Mouse (Mus musculus) erythroblast, embryonic 14.5 days (primary cell): ENCODE data around the gene S1pr5. TPM values are rescaled to one million over a fixed set of nuclear protein-coding genes. Genes with fewer than 3 reads are reported as not detected.
"Not testable (repeated sequence)": the region's sequence is repeated elsewhere in the genome, so short reads cannot be mapped to it uniquely, and the experiment has no call there.

Experiments
- H3K27me3 ChIP-seq: 2 replicates; pipeline ENCODE4 v1.6.1; 2012; ENCODE audit warnings: inconsistent platforms; ENCODE audit not compliant: control insufficient read depth
- H3K36me3 ChIP-seq: 2 replicates; pipeline ENCODE4 v1.6.1; 2012; ENCODE audit warnings: mild to moderate bottlenecking, inconsistent platforms; ENCODE audit not compliant: control insufficient read depth
- H3K4me1 ChIP-seq: 2 replicates; pipeline ENCODE4 v1.6.1; 2012; ENCODE audit warnings: inconsistent platforms; ENCODE audit not compliant: control insufficient read depth
- H3K4me3 ChIP-seq: replicated peaks from 2 replicates; pipeline ENCODE3; 2012; ENCODE audit warnings: moderate library complexity, mild to moderate bottlenecking, inconsistent platforms
- H3K9me3 ChIP-seq: 2 replicates; pipeline ENCODE4 v1.6.1; 2012; ENCODE audit warnings: low read length, inconsistent platforms, mixed read lengths; ENCODE audit not compliant: control insufficient read depth
- GATA1 ChIP-seq: IDR thresholded peaks from 2 replicates; pipeline ENCODE4 v1.6.1; 2012; ENCODE audit warnings: low read length, inconsistent platforms, mixed read lengths
- TAL1 ChIP-seq: IDR thresholded peaks from 3 replicates; pipeline ENCODE4 v1.6.1; 2012; ENCODE audit warnings: low read length, inconsistent platforms, mixed read lengths
- polyA plus RNA-seq: library from polyadenylated mRNA; stranded (reverse); fragments of >175 nt; gene quantifications from 2 replicates; pipeline ENCODE4 v1.2.3, GENCODE M21; 2012

S1pr5 gene
- polyA plus RNA-seq, 1 experiment: not detected

DNA sequence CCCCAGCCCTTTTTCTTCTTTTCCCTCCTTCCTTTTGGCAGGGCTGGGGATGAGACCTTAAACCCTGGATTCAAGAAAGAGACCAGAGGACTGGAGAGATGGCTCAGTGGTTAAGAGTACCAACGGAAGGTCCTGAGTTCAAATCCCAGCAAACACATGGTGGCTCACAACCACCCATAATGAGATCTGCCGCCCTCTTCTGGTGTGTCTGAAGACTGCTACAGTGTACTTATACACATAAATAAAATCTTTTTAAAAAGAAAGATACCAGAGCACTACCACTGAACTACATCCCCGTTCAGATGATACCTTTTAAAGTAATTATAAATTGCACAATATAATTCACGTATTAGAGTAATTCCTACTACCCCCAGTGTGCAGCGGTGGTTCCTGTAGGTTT, 15.4 kb downstream of the S1pr5 start:
- no peaks in the 10 kb centered on the region for H3K9me3 ChIP-seq
- H3K36me3 ChIP-seq: peaks cover 88% of the 10 kb centered on the region
- TF ChIP-seq TAL1 (no peak), GATA1 (no peak)
- peaks cover 40% of the 10 kb centered on the region for H3K4me1 ChIP-seq
- H3K27me3 ChIP-seq: no peaks in the 10 kb centered on the region
- H3K4me3 ChIP-seq: no peak overlapping the region

DNA sequence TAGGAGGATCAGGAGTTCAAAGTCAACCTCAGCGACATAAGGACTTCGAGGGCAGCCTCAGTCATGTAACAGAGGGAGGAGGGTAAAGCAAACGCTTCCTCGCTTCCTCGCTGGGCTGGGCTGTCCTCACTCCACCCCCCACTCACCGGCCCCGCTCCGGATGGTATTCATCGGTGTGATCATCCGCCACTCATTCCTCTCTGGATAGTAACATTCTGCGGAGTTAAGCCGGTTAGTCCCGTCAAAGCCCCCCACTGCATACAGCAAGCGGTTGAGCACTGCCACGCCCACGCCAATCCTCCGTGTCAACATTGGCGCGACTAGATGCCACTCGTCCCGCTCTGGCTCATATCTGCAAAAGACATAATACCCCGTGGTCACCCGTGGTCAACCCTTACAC, 16.7 kb downstream of the S1pr5 start:
- H3K27me3 ChIP-seq: no peaks in the 10 kb centered on the region
- peaks cover 79% of the 10 kb centered on the region for H3K36me3 ChIP-seq
- TF ChIP-seq GATA1 (no peak), TAL1 (no peak)
- H3K4me3 ChIP-seq: no peak overlapping the region
- H3K4me1 ChIP-seq: peaks cover 38% of the 10 kb centered on the region
- no peaks in the 10 kb centered on the region for H3K9me3 ChIP-seq

DNA sequence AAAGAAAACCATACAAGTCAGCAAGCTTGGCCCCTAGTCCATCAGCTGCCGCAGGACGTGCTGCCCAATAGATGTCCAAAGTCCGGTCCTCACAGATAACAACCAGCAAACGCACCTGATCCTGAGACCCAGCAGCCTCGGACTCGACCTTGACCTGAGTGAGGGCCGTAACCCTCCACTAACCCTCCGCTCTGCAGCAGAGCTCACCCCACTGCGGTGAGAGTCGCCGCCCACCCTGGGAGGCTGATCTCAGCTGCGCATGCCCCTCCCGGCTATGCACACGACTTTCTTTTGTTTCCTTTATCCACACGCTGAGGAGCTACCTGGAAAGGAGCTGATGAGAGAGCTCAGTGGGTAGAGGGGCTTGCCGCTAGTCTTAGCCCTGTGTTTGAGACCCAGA, 20.9 kb downstream of the S1pr5 start:
- peak overlapping the region; percentile 43 for H3K4me3 ChIP-seq
- peaks cover 37% of the 10 kb centered on the region for H3K36me3 ChIP-seq
- TF ChIP-seq GATA1: no peak
- no peak for TF ChIP-seq TAL1
- no peaks in the 10 kb centered on the region for H3K27me3 ChIP-seq
- H3K4me1 ChIP-seq: peaks cover 39% of the 10 kb centered on the region
- H3K9me3 ChIP-seq: peaks cover 10% of the 10 kb centered on the region

DNA sequence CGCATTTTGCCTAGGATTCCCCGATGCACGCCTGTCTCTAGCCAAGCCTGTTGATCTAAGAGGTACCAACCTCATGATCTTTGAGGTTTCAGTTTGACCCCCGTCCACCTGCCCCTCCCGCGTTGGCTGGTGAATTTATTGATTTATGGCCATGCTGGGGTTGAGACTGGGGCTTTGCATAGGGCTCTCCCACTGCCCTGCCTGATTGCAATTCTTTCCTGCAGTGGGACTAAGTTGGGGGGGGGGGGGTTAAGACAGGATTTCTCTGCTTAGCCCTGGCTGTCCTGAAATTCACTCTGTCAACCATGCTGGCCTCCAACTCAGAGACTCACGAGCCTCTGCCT, 22.9 kb downstream of the S1pr5 start:
- no peaks in the 10 kb centered on the region for H3K27me3 ChIP-seq
- peak overlapping the region; percentile 57 for H3K4me3 ChIP-seq
- H3K9me3 ChIP-seq: peaks cover 11% of the 10 kb centered on the region
- no peak for TF ChIP-seq TAL1
- no peak for TF ChIP-seq GATA1
- H3K4me1 ChIP-seq: peaks cover 50% of the 10 kb centered on the region
- peaks cover 18% of the 10 kb centered on the region for H3K36me3 ChIP-seq

DNA sequence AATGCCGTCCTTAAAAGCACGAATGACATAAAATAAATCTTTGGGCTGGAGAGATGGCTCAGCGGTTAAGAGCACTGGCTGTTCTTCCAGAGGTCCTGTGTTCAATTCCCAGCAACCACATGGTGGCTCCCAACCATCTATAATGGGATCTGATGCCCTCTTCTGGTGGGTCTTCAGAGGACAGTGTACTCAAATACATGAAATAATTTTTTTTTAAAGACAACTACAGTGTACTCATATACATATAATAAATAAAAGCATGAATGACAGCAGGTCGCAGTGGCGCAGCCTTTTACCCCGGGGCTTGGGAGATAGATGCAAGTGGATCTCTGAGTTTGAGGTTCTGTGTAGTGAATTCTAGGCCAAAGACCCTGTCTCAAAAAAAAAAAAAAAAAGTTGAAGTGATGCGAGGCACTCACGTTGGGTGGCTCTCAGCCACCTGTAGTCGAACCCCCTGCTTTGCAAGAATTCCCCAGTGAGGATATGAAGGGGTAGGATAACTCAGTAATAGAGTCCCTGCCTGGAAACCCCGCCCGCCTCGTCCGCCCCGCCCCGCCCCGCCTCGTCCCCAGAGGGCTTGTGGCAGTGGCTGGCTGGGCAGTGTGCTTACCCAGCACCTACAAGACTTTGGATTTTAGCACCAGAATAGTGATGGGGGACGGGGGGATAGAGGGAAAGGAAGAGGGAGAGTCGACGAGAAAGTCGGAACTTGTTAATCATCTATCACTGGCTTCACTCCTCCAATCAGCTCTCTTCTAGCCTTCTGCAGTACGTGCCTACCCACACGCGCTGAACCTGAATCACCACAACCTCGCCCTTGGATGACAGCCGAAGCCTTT, 23.4 kb downstream of the S1pr5 start:
- Histone ChIP-seq H3K36me3 (peaks cover 12% of the 10 kb centered on the region), H3K27me3 (no peaks in the 10 kb centered on the region), H3K4me1 (peaks cover 54% of the 10 kb centered on the region), H3K9me3 (peaks cover 13% of the 10 kb centered on the region), H3K4me3 (peak overlapping the region; percentile 57)
- TF ChIP-seq TAL1: no peak
- TF ChIP-seq GATA1: no peak

DNA sequence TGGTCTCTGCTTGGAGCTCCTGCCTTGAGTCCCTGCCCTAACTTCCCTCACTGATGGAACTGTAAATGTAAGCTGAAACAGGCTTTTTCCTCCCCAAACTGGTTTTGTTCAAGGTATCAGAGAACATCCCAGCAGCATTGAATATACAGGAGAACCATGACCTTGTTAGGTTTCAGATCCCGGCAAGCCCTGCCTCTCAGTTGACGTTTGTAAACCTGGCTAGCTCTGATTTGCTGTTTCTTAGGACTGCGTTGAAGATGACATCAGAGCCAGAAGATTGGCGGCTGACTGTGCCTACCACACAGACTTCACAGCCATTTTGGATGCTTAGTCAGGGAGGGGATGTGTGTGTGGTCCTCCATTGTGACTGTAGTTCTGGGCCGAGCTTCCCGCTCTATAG, 24.3 kb downstream of the S1pr5 start:
- Histone ChIP-seq H3K4me1 (peaks cover 54% of the 10 kb centered on the region), H3K4me3 (no peak overlapping the region), H3K27me3 (no peaks in the 10 kb centered on the region), H3K36me3 (peaks cover 3% of the 10 kb centered on the region), H3K9me3 (peaks cover 13% of the 10 kb centered on the region)
- TF ChIP-seq TAL1: no peak
- TF ChIP-seq GATA1: no peak

DNA sequence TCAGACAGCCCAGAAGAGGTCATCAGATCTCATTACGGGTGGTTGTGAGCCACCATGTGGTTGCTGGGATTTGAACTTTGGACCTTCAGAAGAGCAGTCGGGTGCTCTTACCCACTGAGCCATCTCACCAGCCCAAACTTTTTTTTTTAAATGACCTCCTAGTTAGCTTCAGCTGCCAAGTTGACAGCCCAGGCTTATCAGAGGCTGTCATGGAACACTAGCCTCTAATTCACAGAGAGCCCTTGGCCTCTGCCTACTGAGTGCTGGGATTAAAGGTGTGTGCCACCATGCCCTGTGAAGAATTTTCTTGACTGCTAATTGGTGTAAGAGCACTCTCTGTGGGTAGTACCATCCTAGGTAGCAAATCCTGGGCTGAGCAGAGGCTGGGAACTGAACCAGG, 24.8 kb downstream of the S1pr5 start:
- peaks cover 54% of the 10 kb centered on the region for H3K4me1 ChIP-seq
- H3K9me3 ChIP-seq: peaks cover 13% of the 10 kb centered on the region
- H3K36me3 ChIP-seq, H3K27me3 ChIP-seq, H3K4me3 ChIP-seq: not testable (repeated sequence)

DNA sequence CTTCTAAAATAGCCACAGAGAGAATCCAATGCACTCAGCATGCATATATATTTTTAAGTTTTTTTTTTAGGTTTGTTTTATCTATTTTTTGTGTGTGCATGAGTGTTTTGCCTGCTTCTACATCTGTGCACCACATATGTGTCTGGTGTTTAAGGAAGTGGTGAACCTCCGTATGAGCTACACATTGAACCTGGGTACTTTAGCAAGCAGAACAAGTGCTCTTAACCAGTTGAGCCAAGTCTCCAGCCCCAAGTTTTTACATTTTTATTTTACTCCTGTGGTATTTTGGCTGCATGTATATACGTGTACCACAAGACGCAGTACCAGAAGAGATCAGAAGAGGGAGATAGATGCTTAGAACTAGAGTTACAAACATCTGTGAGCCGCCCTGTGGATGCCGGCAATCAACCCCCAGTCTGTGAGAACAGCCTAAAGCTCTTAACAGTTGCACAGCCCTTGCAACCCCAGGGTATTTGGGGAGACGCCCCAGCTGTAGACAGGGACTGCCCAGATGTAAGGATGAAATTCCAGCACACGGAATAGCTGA, 26.8 kb downstream of the S1pr5 start:
- H3K9me3 ChIP-seq: peaks cover 13% of the 10 kb centered on the region
- H3K4me1 ChIP-seq: peaks cover 41% of the 10 kb centered on the region
- TF ChIP-seq TAL1: no peak
- TF ChIP-seq GATA1: no peak
- H3K36me3 ChIP-seq: no peaks in the 10 kb centered on the region
- peak overlapping the region; percentile 72 for H3K4me3 ChIP-seq
- peaks cover 2% of the 10 kb centered on the region for H3K27me3 ChIP-seq

DNA sequence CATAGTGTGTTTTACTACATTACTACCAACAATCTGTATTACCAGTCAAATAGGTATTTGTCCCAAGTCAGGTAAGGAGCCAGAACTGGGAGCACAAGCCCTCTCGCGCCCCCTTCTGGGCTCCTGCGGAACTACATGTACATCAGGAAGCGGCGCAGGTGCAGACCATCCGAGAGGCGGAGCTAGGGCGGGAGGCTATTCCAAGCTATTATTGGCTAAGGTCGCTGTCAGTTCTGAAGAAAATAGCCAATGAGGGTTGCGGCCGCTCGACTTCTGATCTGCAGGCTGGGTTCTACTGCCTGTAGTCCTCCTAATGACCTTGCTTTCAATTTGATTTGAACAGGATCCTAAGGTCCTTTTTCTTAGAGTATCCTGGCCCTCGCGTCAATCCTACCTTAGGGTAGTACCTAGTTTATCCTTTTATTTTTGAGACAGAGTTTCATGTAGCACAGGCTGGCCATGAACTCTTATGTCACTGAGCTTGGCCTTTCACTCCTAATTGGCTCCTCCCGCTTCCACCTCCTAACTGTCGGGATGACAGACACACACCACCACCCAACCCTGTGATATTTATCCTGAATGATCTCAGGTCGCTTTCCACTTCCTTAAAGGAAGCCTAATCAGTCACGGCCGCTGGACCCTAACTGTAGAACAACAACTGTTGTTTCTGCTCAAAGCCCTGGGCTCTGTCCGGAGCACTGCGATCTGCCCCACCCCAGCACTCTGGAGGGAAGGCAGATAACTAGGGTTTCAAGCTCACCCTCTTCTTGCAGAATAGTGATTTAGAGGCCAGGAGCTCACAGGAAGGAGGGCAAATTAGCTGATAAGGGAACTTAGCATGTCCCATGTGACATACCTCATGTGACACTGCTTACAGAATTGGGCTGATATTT, 27.5 kb downstream of the S1pr5 start:
- H3K9me3 ChIP-seq: peaks cover 13% of the 10 kb centered on the region
- peaks cover 38% of the 10 kb centered on the region for H3K4me1 ChIP-seq
- H3K4me3 ChIP-seq: peak overlapping the region; percentile 72
- no peaks in the 10 kb centered on the region for H3K36me3 ChIP-seq
- peaks cover 4% of the 10 kb centered on the region for H3K27me3 ChIP-seq
- TF ChIP-seq GATA1 (no peak), TAL1 (no peak)
